Mouse (Mus musculus): ENCODE data around the gene Pex7.

DNA sequence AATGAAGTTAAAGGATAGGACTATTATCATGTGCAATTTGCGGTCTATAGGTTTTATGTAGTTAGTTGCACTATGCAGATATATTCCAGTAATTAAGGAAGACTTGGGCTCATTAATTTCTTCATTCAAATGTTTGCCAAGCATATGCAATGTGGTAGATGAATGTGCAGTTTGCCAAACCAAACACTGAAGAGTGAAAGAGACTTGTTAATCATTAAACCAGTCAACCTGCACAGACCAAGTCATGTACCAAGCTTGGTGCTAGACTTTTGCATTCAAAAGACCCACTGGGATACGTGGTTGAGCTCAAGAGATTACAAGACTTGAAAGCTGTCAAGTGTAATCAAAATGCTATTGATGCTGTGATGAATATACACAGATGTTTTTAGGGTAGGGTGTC is 587 bp upstream of the Pex7 start:
- TF ChIP-seq CTCF (IDR thresholded peaks at IDR 0.05; ENCODE audit: extremely low read depth, insufficient read depth, low read length): no peak
- no peak for TF ChIP-seq POLR2A (IDR thresholded peaks at IDR 0.05; ENCODE audit: extremely low read depth, insufficient read depth, low read length)

Measured in cortical plate, adult 2 months (tissue).